Mouse (Mus musculus) layer of hippocampus, postnatal 14 days (tissue): ENCODE data around the gene Camta1. TPM values are rescaled to one million over a fixed set of nuclear protein-coding genes. Genes with fewer than 3 reads are reported as not detected.
A peak's percentile ranks its signal among the peaks of the same experiment; 100 is the strongest.
"Not testable (repeated sequence)": the region's sequence is repeated elsewhere in the genome, so short reads cannot be mapped to it uniquely, and the experiment has no call there.

Experiments used
- DNase-seq, 2 experiments: peaks; one replicate each; pipeline ENCODE4 v3.0.0; 2021 to 2022; ENCODE audit warnings: low spot score in 2 of 2, mixed read lengths in 1 of 2
- total RNA-seq, 2 experiments: library from RNA; stranded (reverse); gene quantifications; 2 replicates each; pipeline ENCODE4 v1.2.3; 2021

Gene Camta1
- total RNA-seq, 2 experiments from 2014 or later, result 230 to 235 TPM

DNA sequence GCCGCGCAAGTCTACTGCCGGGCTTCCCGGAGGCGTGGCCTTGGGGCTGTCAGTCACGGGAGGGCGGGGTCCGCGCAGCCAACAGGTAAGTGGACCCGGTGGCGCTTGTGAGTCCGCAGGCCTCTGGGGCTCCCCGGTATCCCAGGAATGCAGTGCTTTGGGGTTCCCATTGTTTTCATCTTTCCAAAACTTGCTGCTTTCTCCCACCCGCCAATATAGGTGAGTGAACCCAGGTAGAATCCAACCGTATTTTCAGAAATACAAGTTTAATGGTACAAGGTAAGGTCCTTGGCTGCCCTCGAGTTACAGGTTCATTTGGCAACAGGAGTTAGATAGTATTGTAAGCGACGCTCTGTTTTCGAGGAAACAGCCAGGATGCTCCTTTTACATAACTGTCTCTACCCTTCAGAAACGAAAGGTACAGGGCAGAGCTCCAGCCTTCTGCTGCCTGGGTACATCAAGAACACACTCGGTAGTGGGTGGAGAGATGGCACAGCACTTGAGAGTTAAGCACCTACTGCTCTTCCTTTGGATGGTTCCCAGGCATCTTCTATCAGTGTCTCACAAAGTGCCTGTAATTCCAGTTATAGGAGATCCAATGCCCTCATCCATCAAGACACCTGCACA is 816.6 kb downstream of the Camta1 start:
- peak in 1 of 2 experiments; percentile 57 for DNase-seq

DNA sequence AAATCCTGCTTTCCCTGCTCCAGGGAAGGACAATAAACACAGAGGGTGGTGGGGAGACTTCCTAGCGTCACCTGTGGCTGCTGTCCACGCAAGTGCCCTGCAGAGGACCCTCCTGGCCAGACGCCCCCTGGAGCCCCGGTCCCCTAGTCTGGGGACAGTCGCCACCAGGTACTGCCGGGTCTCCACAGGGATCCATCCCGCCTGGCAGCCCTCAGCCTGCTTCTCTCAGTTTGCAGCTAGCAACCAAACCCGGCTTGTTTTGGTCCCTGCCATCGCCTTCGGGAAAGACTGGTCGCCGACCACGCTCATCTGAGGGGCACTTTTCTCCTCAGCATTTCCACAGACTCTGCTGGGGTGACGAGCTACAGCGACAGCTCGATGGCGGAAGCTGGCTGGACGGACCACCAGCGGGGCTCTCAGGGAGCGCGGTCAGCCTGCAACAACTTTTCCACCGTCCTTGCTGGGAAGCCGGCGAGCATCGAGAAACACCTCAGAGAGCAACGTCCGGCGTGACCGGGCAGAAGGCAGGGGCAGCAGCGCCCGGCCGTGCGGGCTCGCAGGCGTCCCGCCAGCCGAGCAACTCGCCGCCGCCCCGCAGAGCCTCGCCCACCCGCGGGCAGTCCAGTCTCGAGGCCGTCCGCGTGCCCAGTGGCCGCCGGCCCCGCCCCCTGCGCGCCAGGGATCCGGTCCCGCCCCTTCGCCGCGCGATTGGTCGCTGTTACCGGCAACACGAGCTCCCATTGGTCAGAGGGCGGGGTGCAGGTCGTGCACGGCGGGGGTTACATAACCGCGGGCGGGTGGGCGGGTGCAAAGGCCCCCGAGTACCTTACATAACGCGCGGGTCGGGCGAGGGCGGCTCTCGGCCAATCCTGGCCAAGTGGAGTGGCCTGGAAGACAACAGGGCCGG is 817.4 kb downstream of the Camta1 start, which contains the start of gene Per3:
TSS of gene Per3 (minus strand) at position 629 of the 907 bp plus-strand sequence.
- DNase-seq, result peak; percentile 96 to 98

DNA sequence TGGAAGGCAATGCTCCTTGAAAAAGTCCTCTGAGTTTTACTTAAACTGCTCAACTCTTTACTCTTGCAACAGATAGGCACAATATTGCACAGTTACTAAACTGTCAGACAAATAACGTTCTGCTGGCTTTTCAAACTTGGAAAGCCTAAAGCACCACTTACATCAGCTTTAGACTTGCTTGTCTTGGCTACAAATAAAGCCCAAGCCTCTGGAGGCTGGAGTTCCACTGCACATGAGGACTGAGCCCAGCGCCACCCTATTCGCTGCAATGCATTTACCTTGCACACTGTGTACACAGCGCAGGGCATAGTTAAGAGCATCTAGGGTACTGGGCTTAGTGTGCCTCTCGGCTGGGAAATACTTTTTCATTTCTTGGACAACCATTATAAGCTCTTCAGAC is 818.4 kb downstream of the Camta1 start:
- DNase-seq, result no peak

DNA sequence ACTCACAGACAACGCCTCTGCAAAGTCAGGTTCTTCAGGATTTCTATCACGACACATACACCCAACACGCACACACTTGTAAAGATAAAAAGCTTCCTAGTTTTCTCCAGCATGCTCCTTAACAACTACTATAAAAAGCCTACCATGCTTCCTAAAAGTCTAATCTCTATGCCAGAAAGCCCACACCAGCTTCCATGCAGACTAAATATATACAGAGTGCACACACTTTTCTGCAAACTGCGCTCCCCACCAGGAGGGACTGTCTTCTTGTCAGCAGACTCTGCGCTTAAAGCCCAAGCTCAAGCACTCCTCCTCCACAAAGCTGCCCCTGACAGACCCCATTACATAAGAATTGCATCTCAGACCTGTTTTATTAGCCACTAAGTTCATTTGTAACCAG is 820.2 kb downstream of the Camta1 start:
- no peak for DNase-seq

DNA sequence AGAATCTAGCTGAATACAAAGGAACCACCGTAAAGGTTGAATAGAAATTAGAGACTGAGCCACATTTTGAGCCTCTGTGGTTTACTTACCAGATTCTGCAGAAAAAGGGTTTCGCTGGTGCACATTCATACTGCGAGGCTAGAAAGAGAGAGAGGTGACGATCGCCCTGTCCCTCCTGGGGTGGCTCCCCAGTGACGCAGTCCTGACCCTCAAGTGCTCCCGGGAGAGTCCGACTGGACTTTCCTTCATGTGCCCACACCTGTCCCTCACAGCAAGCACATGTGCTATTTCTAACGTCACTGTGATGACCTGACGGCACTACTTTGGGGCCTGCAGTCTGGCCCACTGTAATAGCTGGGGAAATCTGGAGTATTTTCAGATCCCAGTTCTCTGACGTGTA is 823.9 kb downstream of the Camta1 start:
- DNase-seq, result no peak

DNA sequence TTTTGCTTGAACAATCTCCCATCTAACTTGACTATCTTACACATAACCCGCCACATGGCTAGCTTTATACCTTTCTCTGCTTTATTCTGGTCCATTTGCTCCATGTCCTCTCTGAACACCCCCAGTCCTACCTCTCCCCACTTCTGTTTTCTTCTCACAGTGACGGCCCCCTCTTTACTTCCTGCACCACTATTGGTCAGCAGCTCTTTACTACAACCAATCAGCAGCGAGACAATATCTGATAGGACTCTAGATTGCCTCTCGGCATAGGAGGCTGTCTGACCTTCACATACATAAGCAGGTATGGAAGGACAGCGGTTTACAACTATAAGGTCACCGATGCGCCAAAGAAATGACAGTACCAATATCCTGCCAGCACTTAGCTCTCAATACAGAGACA is 825.2 kb downstream of the Camta1 start:
- no peak for DNase-seq

DNA sequence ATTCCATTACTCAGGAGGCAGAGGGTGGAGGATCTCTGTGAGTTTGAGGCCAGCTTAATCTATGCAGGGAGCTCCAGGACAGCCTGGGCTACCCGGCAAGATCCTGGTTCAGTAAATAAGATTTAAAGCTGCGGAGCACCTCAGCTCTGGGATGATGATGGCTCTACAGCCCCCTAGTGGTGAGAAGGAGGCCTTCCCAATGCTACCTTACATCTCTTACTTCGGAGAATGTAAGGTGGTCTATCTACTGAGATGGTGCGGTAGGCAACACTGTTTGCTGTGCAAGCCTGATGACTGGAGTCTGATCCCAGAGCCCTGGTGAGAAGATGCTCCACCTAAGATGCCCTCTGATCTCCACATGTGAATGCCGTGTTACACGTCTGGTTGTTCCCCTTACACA is 834.7 kb downstream of the Camta1 start:
- no peak for DNase-seq

DNA sequence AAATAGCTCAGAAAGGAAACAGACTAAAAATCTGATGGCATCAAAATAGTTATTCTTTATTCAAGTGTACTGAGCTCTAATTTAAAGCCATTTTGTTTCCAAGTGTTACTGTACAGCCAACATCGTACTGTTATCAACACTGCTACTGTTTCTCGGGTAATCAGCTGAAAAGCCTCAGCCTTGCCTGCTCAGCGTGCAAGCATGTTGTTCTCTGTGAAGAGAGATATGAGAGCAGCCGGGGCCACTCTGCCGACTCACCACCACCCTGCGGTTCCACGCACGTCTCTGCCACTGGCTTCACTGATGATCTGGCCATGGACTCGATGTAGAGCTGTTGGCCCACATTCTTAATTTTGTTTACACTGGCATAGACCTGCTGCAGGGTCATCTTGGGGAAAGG is 837.5 kb downstream of the Camta1 start:
- no peak for DNase-seq

DNA sequence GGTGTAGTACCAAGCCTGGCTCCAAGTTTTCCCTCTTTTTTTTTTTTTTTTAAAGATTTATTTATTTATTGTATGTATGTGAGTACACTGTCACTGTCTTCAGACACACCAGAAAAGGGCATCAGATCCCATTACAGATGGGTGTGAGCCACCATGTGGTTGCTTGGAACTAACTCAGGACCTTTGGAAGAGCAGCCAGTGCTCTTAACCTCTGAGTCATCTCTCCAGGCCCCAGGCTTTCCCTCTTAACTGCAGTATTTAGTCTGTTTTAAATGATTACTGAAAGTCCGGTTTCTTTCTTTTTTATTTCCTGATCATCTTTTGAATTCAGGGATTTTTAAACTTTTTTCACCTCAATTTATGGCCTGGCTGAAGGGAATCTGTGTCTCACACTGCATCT is 844.3 kb downstream of the Camta1 start:
- not testable (repeated sequence) for DNase-seq

DNA sequence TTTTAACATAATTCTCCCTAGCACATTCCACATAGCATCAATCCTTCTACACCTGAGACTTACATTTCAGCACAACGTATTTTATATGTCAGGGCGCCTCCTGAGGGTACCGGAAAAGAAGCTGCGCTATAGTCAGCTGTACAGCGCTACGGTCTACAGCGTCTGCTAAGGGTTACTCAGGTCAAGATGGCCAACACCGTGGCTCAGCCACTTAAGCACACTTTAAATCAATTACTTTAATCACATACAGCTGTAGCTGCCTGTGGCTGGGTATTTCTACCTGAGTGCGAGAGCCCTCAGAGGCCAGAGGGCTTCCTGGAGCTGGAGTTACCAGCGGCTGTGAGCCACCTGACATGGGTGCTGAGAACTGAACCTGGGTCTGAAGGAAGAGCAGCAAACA is 845.7 kb downstream of the Camta1 start:
- no peak for DNase-seq

DNA sequence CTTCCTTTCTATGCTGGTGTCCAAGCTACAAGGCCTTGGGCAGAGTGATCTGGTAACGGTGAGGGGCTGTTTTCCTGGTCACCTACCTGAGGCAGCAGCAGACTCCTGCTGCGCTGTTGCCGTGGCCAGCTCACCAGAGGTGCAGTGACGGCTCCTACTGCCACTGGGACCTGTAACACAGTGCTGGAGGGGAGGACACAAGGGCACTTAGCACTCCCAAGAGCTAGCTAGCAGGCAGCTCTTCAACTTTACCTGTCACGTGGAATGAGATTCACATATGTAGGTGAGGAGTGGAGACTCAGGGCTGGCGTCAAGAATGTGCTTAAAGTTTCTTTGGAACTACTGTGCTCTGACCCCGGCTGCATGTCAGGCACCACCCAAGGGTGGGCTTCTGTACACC is 851.4 kb downstream of the Camta1 start:
- no peak for DNase-seq

DNA sequence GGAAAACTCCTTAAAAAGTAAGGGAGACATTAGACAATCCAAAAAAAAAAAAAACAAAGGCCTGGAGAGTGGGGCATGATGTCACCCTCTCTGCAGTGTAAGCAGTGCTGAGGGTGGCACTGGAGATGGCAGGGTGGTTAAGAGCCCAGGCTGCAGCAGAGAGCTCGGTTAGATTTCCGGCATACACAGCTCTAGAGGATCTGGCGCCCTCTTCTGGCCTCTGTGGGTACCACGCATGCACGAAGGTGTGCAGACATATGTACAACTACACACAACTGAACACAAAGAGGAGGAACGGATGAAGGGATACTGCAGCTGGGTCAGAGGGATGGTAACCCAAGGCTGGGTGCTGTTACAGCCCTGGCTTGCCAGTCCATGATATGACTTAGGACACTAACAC is 854.7 kb downstream of the Camta1 start:
- DNase-seq, result peak; percentile 29 to 49

DNA sequence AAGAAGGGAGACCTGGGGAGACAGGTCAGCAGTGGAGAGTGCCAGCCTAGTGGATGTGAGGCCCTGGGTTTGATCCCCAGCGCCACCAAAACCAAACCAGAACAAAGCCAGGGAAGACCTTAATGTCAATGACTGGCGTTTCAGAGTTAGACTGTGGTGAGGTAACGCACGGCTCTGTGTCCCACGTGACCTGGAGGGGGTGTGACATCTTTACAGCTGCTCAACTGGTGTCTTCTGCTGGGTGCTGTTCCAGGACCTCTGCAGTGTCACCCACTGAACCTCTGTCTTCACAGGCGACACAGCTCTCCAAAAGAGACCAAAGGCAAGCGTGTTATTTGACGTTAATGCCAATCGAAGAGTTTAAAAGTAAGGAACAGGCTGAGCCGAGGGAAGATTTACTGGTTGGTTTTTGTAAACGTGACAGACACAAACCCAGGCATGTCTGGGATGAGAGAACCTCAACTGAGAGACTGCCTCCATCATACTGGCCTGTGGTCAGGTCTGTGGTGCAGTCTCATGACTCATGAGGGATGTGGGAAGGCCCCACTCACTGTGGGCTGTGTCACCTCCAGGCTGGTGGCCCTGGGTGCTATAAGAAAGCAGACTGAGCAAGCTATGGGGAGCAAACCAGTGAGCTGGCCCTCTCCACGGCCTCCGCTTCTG is 855.9 kb downstream of the Camta1 start:
- DNase-seq, result no peak

DNA sequence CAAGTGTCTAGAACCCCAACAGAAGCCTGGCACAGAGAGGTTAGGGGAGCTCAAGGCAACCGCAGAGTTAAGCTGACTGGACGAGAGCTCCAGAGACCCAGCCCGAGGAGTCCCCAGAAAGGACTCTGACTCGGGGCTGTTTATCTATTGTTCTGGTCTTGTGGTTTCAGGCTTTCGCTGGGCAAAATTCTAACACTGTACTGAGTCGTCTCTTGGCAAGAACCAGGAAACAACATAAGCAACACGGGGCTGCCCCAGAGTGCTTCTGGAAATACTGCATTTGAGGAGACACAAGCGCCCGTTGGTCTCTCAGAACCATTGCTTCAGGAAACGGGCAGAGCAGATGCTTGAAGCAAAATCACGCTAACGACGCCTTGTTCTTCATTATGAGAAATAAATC is 860.3 kb downstream of the Camta1 start:
- DNase-seq, result no peak

DNA sequence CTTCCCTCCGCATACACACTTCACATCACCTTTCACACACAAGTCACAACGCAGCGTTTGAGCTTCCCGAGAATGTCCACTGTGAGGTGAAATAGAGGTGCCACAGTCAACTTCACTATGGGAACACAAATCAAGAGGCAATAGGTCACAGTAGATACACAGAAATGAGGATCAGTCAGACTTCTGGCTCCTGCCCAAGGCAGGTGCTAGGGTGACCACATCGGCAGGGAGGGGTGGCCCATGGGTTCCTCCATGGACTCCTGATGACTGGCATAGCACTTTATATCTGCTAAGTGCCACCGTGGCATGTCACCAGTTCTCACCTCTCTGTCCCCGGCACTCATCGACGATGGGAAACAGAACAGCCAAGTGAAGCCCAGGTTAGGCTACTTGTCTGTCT is 863.0 kb downstream of the Camta1 start:
- no peak for DNase-seq

DNA sequence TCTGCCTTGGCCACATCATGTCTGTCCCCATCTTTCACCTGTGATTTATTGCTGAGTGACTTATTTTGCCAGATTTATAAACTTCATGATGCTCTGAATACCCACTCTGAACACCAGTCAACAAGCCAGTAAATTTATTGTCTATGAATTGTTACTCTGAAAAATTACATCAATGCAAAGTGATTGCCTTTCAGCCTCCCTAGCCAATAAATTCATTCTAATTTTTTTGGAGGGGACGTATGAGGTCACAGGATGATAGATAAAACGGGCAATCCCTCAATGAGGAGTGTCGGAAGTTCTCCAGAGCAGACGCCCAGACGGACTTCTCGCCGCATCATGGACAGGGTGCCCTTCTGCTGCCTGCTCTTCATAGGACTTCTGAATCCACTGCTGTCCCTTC is 864.9 kb downstream of the Camta1 start, which contains the start of gene Uts2:
TSS of gene Uts2 (plus strand) at position 301 of the 400 bp plus-strand sequence.
- DNase-seq, result no peak

DNA sequence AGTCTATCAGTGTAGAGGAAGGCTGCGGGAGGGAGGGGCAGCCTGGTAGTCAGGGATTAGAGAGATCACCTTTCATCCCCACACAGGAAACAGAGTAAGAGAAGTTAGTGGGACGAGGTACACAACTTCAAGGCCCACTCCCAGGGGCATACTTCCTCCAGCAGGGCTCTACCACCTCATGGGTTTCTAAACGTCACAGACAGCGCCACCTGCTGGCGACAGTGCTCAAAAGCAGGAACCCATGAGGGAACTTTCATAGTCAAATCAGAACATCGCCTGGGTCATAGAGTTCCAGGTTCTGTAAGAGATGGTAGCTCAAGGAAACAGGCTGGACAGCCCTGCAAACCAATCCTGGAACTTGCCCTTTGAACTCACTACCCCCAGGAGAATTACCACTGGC is 871.5 kb downstream of the Camta1 start:
- DNase-seq, result no peak

DNA sequence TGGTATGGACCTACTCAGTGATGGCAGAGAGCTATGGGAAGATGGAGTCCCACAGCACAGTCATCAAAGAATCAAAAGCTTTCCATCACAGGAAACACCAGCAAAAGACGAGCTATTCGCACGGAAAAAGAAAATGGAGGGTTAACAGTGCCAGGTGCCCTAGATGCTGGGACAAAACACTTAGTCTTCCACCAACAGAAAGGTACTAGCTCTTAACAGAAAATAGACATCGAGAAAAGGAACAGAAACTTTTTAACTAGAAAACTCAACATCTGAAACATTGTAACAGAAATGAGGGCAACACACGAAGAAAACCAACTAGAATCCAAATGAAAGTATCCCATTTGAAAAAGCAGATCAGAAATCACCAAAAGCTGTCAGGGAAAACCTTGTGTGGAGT is 881.5 kb downstream of the Camta1 start:
- DNase-seq, result no peak

DNA sequence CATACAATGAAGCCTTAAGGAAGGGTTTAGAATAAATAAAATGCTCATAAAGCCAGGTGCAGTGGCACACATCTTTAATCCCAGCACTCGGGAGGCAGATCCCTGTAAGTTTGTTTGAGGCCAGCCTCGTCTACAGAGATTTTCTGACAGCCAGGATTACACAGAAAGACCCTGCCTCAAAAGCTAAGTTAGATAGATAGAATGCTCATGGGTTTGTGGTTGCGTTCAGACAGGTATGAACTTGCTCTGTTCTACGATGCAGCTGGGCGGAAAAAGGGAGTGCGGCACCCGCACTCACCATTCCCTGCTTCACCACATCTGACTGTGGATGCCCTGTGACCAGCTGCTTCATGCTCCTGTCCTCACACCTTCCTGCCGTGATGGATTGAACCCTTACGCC is 882.2 kb downstream of the Camta1 start:
- DNase-seq, result no peak

DNA sequence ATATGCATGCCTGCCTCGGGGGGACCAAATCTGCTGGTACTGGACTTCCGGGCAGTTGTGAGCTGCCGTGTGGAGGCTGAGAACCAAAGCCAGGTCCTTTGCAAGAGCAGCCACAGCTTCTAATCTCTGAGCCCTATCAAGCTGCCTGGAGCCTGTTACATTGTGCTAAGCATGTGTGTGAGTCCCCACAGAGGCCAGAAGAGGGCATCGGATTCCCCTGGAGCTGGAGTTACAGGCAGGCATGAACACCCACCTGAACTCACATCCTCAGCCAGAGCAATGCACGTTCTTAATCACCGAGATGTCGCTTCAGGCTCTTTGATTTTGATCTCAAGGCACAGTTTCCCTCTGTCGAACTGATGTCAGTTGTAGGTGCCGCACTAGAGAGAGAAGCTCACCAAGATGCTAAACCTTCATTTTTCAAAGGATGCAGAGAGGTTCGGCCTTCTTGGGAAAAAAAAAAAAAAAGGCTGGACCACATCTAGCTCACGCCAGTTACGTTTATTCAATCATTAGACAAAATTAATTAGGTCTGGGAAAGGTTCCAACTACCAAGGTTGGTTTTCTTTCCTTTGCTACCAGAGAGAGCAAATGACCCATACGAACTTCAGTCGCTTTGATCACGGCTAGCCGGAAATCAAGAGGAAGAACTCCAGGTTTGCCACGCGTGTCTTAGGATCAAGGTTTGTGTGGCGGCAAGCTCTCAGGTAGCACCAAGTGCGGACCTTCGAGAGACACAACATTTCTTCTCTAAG is 883.3 kb downstream of the Camta1 start:
- no peak for DNase-seq

DNA sequence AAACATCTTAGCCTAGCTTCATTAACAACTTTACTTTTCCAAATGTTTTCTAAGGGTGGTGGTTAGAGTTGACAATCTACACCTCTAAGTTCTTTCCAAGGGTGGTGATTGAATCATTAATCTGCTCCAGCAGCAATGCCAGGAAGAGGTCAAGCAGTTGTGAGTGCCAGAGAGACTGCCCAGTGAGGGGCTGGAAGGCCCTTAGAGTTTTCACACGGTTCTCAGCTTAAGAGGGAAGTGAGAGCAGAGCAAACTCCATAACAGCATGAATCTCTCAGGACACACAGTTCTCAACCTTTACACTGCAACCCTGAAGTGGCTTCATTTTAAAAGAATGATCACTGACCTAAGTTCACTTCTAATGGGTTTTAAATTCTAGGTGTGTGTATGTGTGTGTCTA is 886.5 kb downstream of the Camta1 start:
- DNase-seq, result no peak
